Mouse (Mus musculus) bone marrow macrophage, adult 2 months (primary cell): Measurements from ENCODE around the gene Taf1d.

Experiments used
- CTCF ChIP-seq: IDR thresholded peaks from 2 replicates; pipeline ENCODE4 v1.5.1; 2012; ENCODE audit warnings: low read depth, mild to moderate bottlenecking, low read length, moderate library complexity
- POLR2A ChIP-seq: IDR thresholded peaks from 2 replicates; pipeline ENCODE4 v1.6.1; 2012; ENCODE audit warnings: mild to moderate bottlenecking, low read depth, low read length, borderline replicate concordance

- TF ChIP-seq POLR2A, result no peak
- TF ChIP-seq CTCF, result no peak
Observed at GRCm38 (mm10) chr9:15280491-15280879, 25.5 kb upstream of the Taf1d start.
